Mouse (Mus musculus) brain, embryonic 14.5 days (tissue): ENCODE measurements around the gene Nrxn3.

Source experiments
- CTCF ChIP-seq: fragments of 200-500 bp; IDR thresholded peaks from 2 replicates; pipeline ENCODE4 v1.5.1; 2012; ENCODE audit warnings: inconsistent platforms, mild to moderate bottlenecking, moderate library complexity, borderline replicate concordance; ENCODE audit not compliant: insufficient read depth, insufficient read length; ENCODE audit errors: extremely low read depth
- POLR2A ChIP-seq: fragments of 200-500 bp; IDR thresholded peaks from 2 replicates; pipeline ENCODE4 v1.6.1; 2012; ENCODE audit warnings: mild to moderate bottlenecking, inconsistent platforms, borderline replicate concordance; ENCODE audit not compliant: poor library complexity, insufficient read depth, insufficient read length, severe bottlenecking; ENCODE audit errors: extremely low read depth

- TF ChIP-seq CTCF: no peak
- no peak for TF ChIP-seq POLR2A
Measured at GRCm38 (mm10) chr12:89830350-89830749, 1107.7 kb downstream of the Nrxn3 start.
